Mouse (Mus musculus) right cerebral cortex, postnatal 4 days (tissue): ENCODE data around the gene Zfp385b.

Experiments
- DNase-seq: peaks from one replicate; pipeline ENCODE4 v3.0.0-alpha.2; 2022

The Zfp385b gene

DNA sequence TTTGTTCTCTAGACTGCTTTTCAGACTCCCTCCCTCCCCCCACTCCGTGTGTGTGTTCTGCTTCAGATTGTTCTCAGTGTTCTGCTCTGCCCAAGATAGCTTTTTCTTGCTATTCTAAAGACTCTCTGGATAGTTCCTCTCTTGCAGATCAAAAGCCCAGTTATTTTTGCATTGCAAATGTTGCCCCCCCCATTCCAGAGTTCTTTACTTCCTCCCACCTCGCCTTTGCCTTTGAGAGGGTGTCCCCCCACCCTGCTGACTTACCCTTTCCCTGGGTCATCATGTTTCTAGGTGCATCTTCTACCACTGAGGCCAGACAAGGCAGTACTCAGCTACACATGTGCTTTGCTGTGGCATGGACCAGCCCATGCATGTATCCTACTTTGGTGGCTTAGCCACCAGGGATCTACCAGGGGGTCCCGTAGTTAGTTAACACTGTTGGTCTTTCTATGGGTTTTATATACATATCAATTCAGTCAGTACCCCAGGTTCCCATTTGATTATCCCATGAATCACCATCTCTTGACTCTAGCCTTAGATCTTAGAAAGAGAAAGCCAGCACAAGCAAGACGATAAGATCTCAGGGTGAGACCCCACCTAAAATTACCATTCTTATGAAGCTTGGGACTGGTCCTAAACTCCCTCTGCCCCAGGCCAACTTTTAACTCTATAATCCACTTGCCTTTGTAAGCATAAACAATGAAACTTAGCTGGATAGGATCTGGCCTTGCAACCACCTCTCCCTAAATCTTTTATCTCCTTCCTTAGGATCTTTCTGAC is 232.7 kb downstream of the Zfp385b start:
- no peak for DNase-seq

DNA sequence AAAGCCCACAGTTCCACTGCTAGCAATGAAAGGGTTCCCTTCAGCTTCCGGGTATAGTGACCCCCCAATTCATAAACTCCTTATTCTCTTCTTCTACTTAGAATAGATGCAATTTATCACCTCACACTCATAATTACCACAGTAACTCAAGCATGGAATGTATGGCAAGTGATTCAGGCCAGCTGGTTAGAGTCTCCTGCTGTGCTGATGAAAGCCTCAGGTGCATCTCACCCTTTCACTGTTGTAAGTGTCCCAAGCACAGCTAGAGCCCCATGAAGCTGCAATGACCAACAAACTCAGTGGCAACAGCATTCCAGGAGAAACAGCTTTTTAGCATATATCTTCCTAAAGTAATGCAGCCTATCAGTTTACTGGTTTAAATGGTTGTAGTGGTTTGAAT is 235.9 kb downstream of the Zfp385b start:
- no peak for DNase-seq

DNA sequence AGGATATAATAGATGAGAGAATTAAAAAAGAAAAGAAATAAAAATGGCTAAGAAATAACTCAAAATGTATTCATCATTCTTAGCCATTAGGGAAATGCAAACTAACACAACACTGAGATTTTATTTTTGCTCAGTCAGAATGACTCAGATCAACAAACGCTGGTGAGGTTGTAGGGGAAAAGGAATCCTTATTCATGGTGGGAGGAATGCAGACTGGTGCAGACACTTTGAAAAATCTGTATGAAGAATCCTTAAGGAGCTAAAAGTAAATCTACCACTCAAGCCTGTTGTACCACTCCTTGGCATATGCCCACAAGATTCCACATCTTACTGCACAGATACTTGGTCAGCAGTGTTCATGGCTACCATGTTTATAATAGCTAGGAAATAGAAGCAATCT is 242.9 kb downstream of the Zfp385b start:
- no peak for DNase-seq

DNA sequence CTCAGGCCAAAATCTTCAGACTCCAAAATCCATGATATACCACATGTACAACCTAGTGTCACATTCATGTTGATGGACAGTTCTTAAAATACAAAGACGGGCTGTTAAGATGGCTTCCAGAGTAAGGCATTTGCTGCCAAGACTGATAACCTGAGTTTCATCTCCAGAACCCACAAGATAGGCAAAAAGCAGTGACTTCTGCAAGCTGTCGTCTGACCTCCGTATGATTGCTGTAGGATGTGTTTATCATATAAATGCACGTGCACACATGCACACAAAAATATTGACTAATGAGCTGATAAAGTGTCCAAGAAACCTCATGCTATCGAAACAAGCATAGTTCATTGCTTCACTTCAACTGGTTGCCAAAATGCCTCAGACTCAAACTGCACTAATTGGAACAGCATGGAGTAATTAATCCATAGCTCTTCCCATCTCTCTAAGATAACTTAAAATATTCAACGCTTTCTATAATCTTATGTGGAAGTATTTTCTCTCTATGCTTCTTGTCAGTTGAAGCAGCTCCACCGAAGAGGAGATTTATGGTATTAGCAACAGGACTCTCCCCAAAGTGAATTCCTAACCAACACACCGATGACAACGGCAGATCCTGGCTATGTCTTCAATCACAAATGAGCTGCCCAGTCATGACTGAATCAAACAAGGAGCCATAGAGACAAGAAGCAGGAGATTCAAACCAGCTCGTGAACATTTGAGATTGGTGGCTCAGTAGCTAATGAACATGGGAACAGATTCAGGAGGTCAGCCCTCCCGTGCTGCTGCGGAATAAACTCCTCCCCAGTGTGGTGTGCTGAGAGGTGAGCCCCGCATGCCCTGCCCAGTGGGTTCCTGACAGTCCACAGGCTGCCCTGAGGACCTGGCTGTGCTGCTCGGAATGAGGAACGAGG is 251.7 kb downstream of the Zfp385b start:
- no peak for DNase-seq

DNA sequence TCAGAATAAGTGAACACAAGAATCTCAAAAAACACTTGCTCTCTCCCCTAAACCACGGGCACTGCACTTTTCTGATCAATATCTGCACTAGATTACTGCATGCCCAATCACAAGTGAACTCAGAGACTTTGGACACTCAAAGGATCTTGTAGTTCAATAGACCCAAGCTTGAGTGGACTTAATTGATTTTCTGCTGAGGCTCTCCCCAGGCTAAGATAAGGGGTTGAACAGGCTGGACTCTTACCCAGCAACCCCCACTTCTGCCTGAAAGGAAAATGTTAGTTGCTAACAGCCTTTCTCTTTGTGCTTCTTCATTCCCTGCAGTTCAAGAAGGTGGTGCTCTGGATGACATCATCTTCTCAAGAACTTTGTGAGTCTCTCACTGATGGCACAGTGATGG is 255.7 kb downstream of the Zfp385b start:
- no peak for DNase-seq

DNA sequence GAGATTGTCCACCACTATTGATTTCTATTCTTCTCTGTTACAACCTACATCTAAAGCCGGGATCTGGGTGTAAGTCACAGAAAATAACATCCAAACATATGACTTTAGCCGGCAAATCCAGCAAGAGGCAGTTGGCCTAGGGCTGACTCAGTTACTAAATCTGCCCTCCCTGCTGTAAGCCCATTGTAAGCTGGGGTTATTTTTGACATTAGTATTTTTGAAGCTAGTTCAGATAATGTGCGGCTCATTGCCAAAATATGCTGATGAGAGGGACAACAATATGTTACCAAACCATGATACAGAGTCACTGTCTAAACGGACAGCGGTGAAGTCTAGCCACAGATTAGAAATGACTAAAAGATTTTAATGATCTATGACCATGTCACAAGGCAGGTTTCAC is 257.5 kb downstream of the Zfp385b start:
- DNase-seq, result no peak

DNA sequence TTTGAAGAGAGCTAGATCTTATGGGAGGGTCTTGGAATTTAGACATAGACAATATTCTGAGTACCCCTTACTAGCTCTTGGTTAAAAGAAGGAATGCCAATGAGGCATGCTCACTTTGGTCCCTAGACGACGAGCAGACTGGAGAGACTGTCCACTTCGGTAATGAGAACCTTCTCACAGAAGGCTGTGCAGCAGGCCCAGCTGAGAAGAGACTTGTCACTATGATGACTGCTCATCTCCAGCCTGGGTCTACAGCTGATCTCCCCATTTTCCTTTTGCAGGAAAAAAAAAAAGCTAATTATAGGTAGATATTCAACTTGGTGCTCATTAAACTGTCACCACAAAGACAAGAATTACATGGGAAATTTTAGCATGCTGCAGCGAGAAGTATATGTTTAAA is 262.5 kb downstream of the Zfp385b start:
- no peak for DNase-seq

DNA sequence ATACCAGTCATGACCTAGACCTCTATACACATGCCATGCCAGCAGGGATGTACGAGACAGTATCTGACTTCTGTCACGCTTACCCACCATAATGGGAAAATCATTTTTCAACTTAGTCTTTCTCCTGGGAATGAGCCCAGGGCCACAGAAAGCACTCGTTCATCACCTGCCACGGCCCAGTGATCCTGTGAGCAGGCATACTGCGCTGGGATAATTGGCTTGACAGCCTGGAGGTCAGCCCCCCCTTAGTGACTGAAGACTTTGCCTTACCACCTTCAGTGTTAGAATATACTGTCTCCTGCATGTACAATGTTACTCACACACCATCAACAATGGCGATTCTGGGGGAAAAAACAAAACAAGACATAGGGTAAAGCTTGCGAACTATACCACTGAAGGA is 263.5 kb downstream of the Zfp385b start:
- no peak for DNase-seq

DNA sequence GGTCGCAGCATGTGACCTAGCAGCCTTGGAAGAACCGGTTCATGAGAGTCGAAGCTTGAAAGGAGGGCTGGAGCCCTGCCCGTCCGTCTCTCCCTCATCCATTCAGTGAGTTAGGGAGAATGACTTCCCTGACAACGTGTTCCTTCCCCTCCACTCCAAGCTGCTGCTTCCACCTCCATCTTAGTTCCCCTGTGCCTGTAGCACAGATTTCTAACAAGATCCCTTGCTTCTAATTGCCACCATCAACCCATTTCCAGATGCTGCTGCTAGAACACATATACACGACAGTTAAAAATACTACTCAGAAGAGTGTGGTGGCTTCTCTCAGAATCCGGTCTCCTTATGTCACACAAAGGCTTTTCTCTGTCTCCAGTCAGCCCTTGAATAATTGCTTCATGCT is 266.8 kb downstream of the Zfp385b start:
- DNase-seq, result no peak

DNA sequence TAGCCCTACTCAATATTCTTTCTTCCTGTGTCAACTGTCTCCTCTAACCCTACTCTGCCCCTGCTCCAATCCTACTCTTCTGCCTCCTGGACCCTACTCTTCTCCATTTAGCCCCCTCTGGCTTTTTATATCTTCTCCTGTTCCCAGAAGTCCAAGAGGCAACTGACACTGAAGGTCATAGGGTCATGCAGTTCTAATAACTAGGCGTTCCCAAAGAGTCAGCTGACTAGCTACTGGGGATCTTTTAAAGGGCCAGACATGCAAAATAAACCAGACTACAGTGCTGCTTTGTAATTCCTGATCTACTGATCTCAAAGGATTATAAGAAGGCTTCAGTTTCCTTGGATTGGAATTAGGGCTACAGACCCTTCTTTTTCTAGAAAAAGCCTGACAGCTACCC is 276.1 kb downstream of the Zfp385b start:
- DNase-seq, result no peak

DNA sequence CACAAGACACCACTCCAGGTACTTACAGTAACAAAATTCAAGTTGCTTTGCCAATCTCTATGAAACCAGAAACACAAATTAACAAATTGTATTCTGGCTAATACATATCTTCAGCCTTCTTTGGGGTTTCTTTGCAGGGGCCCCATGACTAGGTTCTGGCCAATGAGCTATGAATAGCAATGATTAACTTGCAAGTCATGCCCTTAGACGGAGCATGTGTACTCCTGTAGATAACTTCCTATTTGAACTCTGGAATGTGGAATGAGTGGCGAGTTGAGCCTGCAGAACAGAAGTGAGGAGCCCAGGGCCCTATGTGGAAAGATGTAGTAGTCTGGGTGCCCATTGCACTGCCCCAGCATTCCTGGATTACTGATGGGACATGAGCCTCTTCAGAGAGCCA is 276.8 kb downstream of the Zfp385b start:
- no peak for DNase-seq

DNA sequence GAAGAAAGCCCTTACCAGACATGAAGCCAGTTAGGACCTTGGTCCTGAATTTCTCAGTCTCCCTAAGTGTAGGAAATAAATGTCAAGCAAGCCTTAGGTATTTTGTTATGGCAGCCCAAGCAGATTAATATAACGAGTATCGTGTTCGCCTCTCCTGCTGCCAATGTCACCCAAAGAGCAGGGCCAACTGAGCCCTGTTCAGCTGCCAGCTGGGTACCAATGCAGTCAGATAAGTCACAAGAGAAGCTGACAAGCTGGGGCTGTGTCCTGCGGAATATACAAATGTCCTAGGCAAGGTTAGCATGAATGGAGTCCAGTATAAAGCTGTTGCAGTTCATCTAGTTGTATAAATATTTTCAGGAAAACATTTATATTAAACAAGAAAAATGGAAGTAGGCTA is 277.8 kb downstream of the Zfp385b start:
- DNase-seq, result no peak

DNA sequence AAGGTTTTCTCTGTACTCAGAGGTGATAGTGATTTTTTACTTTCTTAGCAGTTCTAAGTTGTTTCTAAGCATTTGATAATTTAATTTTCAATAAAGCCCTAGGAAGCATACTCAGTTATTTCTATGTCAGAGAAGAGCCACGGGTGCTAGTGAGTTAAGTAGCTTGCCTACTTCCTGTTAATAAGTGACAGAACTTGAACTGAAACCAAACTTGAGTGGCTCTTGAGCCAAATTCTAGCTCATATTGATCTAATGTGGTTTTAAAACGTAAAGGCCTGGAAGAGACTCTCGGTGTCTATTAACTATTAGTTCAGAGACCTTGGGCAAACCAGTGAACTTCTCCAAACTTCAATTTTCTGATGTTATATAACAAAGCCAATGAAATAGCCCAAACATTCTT is 278.6 kb downstream of the Zfp385b start:
- no peak for DNase-seq

DNA sequence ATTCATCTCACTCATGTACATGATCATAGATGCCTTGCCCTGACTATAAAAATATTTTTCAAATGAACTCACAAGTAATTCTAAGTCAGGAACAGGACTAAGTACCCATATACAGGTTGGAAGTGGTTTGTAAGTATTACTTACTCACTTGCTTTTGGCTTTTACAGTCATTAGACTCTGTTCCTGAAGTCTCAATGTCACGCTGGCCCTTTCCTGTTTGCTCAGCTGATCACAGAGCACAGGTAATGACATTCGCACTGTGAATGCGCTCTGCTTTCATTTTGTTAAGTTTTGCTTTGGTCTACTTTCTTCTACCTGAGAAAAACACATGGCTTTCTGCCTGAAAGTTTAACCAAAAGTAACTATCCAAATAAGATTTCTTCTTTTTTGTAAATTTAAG is 282.9 kb downstream of the Zfp385b start:
- DNase-seq, result no peak

DNA sequence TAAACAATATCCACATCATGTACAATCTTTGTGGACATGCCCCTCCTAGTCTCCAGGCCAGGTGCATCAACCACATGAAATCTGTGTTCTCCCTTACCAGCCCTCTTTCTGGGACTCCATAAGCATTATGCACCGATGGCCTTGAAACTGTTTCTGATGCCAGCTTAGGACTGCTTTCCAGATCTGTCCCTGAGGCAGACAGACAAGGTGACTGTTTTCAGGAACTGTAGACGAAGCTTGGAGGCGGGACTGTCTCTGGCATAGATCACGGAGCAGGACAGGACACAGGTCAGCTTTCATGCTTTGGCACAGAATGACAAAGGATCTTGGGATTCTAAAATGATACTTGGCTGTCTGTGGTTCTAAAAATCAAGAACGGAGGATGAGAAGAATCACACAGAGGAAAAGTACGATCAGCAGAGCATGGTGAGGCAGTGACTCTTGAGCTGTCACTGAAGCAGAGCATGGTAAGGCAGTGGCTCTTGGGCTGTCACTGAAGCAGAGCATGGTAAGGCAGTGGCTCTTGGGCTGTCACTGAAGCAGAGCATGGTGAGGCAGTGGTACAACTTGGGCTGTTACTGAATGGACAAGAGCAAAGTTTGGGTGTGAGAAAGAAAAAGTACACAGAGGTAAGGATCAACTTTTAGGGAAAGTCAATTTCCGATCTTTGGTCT is 291.2 kb downstream of the Zfp385b start:
- no peak for DNase-seq

DNA sequence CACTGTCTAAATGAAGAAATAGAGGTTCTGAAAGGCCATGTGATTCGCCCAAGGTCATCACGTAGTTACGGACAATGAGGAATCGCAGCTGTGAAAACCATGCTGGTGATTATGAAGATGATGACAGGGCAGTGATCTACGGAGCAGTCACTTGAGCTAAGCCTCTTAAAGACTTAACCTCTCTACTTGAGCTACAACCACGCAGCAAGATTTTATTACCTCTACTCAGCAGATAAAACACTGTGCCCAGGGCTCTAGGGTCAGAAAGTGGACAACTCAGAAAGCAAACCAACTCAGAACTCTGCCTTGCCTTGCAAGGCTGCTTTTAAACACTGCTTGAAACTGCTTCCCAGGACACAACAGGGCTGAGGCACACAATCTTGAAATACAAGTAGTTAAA is 291.8 kb downstream of the Zfp385b start:
- no peak for DNase-seq

DNA sequence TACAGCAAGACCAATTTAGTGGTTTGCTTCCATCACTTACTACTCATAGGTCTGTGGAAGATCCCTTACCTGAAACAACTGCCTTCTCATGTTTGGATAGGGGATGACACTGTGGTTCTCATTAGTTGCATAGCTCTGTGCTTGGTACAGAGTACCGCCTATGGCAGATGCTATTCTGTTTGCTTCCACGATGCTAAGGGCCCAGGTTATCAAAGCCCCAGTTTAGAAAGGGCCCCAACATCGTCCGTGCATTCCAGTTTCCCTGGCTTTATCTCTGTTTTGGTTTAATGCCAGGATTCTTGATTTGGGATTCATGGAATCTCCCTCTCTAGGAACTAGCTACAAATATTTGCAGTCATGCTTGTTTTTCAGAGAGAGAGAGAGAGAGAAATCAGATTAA is 292.6 kb downstream of the Zfp385b start:
- no peak for DNase-seq

DNA sequence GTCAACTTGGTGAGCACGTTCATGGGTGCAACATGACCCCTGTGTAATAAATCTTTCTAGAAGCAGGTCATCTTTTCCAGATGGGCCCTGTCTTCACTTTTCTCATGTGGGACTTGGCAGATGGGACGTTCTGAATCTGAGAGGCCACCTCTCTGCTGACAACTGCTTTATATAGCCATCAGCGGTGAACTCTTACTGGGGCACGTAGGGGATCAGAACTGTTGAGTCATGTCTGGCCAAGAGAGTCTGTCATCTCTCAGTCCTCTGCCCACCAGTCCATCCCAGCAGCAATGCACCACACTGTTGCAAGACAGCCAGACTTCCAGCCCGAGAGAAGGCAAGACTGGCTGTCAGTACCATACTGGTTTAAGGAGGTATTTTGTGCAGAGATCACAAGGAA is 293.1 kb downstream of the Zfp385b start:
- no peak for DNase-seq

DNA sequence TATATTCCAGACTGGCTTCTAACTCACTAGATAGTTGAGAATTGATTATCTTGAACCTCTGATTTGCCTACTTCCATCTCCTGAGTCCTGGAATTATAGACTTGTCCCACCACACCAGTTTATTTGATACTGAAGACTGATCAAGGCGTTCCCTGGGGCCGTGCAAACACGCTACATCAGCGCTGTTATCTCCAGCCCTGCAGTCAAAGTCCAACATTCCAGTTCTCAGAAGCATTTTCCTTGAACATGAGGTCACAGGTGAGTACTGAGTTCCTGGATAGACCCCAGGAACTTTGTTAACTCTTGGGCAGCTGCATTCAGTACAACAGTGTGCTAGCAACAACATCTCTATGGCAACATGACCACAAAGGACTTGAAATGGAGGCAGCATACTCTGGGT is 297.2 kb downstream of the Zfp385b start:
- no peak for DNase-seq

DNA sequence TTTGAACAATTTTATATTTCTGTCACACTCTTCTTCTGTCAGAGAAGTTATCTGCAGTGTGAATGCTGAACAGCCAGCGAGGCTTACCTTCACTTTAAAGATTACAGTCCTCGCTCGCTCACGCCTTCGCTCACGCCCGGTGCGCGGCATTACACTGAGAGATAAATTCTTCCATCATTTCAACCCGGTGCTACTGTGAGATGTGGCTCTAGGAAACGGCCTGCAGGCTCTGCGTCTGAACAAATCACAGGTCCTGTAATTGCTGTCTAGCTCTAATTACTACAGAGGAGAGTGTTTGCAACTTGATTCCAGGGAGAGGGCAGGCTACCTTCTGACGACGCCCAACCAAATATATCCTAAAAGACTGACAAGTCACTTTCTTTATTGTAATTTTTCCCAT is 300.1 kb downstream of the Zfp385b start:
- DNase-seq, result no peak

DNA sequence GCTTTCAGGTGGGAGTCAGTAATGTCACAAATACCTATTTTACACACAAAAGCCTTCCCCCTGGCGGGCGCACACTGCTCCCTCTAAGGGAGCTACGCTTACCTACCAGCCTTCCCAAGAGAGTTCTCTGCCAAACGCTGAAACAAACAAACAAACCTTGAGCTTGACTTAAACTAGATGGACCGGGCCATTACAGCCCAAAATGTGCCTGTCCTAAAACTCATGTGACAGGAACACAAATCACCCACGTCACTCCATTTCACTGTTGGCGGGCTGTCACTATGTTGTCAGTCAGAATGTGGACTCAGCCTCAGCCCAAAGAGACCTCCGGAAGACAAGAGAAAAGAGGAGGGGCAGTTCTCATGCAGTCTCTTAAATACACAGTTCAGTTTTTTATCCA is 300.7 kb downstream of the Zfp385b start:
- DNase-seq, result no peak

DNA sequence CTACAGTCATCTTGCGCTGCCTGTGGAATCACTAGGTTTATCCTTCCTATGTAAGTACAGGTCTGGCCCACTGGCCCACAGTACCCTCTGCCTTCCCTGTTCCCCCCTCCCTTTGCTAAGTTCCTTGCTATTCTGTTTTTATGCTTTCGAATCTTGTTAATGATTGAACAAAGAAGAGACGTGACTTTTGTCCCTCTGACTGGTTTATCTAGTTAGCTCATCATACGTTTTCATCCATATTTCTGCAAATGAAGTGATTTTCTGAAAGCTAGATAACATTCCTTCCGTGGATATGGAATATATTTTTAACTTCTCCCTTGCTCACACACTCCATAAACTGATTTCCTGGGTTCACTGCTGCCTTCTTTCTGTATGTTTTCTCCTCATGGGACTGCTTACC is 302.8 kb downstream of the Zfp385b start:
- no peak for DNase-seq

DNA sequence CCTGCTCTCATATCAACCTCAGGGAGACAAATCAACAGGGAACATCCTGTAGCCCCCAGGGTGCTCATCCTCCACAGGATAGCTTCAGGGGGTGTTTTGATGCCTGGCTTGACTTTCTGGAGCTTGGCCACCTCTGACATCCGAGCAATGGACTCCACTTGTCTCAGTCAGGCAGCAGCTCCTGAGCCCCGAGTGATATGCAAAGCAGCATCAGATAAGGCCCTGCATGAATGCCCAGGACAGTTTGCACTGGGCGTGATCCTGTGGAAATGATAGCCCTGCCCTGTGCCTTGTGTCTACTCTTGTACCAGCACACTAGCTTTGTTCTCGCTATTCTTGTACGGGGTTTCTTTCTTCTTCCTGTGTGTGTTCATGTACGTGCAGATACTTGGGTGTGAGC is 303.8 kb downstream of the Zfp385b start:
- DNase-seq, result no peak

DNA sequence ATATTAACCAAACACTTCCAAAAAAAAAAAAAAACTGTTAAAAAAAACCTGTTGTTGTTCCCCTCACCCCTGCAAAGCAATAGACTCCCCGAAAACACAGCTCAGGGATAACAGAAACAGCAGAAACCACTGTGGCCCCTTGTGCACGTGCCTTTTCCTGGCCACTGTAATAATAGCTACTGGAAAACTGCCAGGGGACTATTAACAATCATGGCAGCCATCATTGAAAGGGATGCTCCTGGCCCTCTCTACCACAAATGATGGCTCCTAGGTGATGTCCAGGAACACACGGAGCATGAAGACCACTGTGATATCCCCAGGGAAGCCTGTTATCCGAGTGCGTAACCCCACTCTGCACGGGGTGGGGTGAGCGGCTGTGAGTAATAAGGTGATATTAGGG is 304.4 kb downstream of the Zfp385b start:
- DNase-seq, result no peak
